ENCODE assay signal across 10 mouse cellular contexts in the genomic region with DNA sequence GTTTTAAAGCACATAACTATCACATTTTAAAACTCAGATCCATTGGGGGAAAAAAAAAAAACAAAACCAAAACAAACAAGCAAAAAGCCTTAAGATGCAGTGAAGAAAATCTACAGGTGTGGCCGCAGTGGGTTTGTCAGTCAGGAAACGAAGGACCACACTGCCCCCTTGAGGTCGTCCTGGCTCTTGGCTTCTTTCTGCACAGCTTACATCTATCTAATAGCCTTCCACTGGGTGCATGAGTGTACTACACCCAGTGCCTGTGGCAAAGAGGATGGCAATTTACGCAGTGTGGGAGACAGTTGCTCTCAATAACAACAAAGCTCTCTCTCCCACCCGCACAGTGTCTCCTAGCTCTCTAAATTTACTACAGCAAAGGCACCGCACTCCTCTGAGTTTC. TPM values are rescaled to one million over a fixed set of nuclear protein-coding genes. Genes with fewer than 3 reads are reported as not detected.
DNase-seq lines count a peak whose midpoint lies in the region; ATAC-seq and TF ChIP-seq lines count a peak whose summit lies in the region.
"Had no signal": no experiment of that assay in that cellular context is flagged by ENCODE, and none has a peak within 500 bp of the region (broad histone marks: within the 10 kb centered on the region; RNA-seq: fewer than 3 reads in every experiment).

No protein-coding gene starts in this region.

- WGBS in hindbrain, embryonic 13.5 days, result 67% methylated on average over 6 of the region's 6 CpGs
- 65% methylated on average over 6 of the region's 6 CpGs for WGBS in hindbrain, embryonic 12.5 days
- 66% methylated on average over 6 of the region's 6 CpGs for WGBS in embryonic facial prominence, embryonic 11.5 days
- 62% methylated on average over 6 of the region's 6 CpGs for WGBS in intestine, embryonic 14.5 days
- WGBS in midbrain, postnatal 0 days, result 65% methylated on average over 6 of the region's 6 CpGs

- peak; percentile 77 to 83 for DNase-seq in adrenal gland, postnatal 36 days
- DNase-seq in embryonic facial prominence, embryonic 11.5 days (ENCODE audit: low spot score), result peak; percentile 66
- peak; percentile 69 for DNase-seq in intestine, embryonic 14.5 days (ENCODE audit: low spot score)
- DNase-seq in left cerebral cortex, postnatal 25 days (ENCODE audit: low spot score in 2 of 2), result peak; percentile 57 to 77
- peak; percentile 69 for DNase-seq in midbrain, postnatal 0 days (ENCODE audit: low spot score)
- DNase-seq in spleen, postnatal 4 days (ENCODE audit: low spot score in 2 of 2), result peak; percentile 65 to 87

- H3K27ac ChIP-seq in hindbrain, embryonic 13.5 days, result no peak overlapping the region
- H3K27ac ChIP-seq in hindbrain, embryonic 12.5 days, result no peak overlapping the region
- H3K27ac ChIP-seq in embryonic facial prominence, embryonic 11.5 days (replicated peaks; ENCODE audit: low read depth, low read length), result no peak overlapping the region
- no peak overlapping the region for H3K27ac ChIP-seq in intestine, embryonic 14.5 days (ENCODE audit: low read depth)
- H3K27ac ChIP-seq in midbrain, postnatal 0 days (ENCODE audit: low read depth, low read length), result no peak overlapping the region
- H3K27ac ChIP-seq: embryonic facial prominence, embryonic 13.5 days; neural tube, embryonic 12.5 days had no signal

- H3K4me3 ChIP-seq in hindbrain, embryonic 13.5 days, result no peak overlapping the region
- no peak overlapping the region for H3K4me3 ChIP-seq in hindbrain, embryonic 12.5 days
- no peak overlapping the region for H3K4me3 ChIP-seq in embryonic facial prominence, embryonic 11.5 days (ENCODE audit: low read depth, low read length)
- no peak overlapping the region for H3K4me3 ChIP-seq in intestine, embryonic 14.5 days (ENCODE audit: low read depth, low read length)
- no peak overlapping the region for H3K4me3 ChIP-seq in midbrain, postnatal 0 days (ENCODE audit: low read depth, low read length)
- H3K4me3 ChIP-seq: embryonic facial prominence, embryonic 13.5 days; neural tube, embryonic 12.5 days had no signal

- intact Hi-C loops in left cerebral cortex, postnatal 25 days (cut with DNase I), result no loop called here

- H3K4me1 ChIP-seq in hindbrain, embryonic 13.5 days (replicated peaks), result no peaks in the 10 kb centered on the region
- no peaks in the 10 kb centered on the region for H3K4me1 ChIP-seq in hindbrain, embryonic 12.5 days
- H3K4me1 ChIP-seq in embryonic facial prominence, embryonic 11.5 days (ENCODE audit: control insufficient read depth, insufficient read depth, low read length), result no peaks in the 10 kb centered on the region
- no peaks in the 10 kb centered on the region for H3K4me1 ChIP-seq in intestine, embryonic 14.5 days (replicated peaks; ENCODE audit: control insufficient read depth, insufficient read depth, low read length)
- no peaks in the 10 kb centered on the region for H3K4me1 ChIP-seq in midbrain, postnatal 0 days (ENCODE audit: insufficient read depth, low read length)
- H3K4me1 ChIP-seq: embryonic facial prominence, embryonic 13.5 days; neural tube, embryonic 12.5 days had no signal

- H3K4me2 ChIP-seq in hindbrain, embryonic 13.5 days, result no peak overlapping the region
- no peak overlapping the region for H3K4me2 ChIP-seq in hindbrain, embryonic 12.5 days (replicated peaks)
- H3K4me2 ChIP-seq in embryonic facial prominence, embryonic 11.5 days (ENCODE audit: low read depth, low read length), result no peak overlapping the region
- no peak overlapping the region for H3K4me2 ChIP-seq in intestine, embryonic 14.5 days (ENCODE audit: low read length)
- no peak overlapping the region for H3K4me2 ChIP-seq in midbrain, postnatal 0 days (ENCODE audit: low read depth, low read length, poor library complexity, severe bottlenecking)
- H3K4me2 ChIP-seq: embryonic facial prominence, embryonic 13.5 days; neural tube, embryonic 12.5 days had no signal

- ATAC-seq in hindbrain, embryonic 13.5 days (ENCODE audit: low FRiP score), result peak; percentile 55; the same call in 1 of the 2 replicates
- ATAC-seq in hindbrain, embryonic 12.5 days (ENCODE audit: low FRiP score), result no peak
- 0 out of 2 replicates have a peak, but pooled peaks have one; percentile 56 for ATAC-seq in embryonic facial prominence, embryonic 11.5 days (replicated peaks; ENCODE audit: insufficient number of reproducible peaks, low FRiP score, low TSS enrichment, low read depth)
- no peak for ATAC-seq in intestine, embryonic 14.5 days (replicated peaks; ENCODE audit: low FRiP score, low TSS enrichment, low read depth)
- ATAC-seq in midbrain, postnatal 0 days (ENCODE audit: low FRiP score), result peak; percentile 32; the same call in 1 of the 2 replicates

- TF ChIP-seq CTCF in midbrain, postnatal 0 days (IDR thresholded peaks at IDR 0.05), result peak; percentile 65

- no peaks in the 10 kb centered on the region for H3K9me3 ChIP-seq in hindbrain, embryonic 13.5 days
- no peaks in the 10 kb centered on the region for H3K9me3 ChIP-seq in hindbrain, embryonic 12.5 days (replicated peaks)
- no peaks in the 10 kb centered on the region for H3K9me3 ChIP-seq in embryonic facial prominence, embryonic 11.5 days (replicated peaks; ENCODE audit: control insufficient read depth, low read length)
- no peaks in the 10 kb centered on the region for H3K9me3 ChIP-seq in intestine, embryonic 14.5 days (ENCODE audit: control insufficient read depth, low read length)
- no peaks in the 10 kb centered on the region for H3K9me3 ChIP-seq in midbrain, postnatal 0 days (ENCODE audit: low read length)
- H3K9me3 ChIP-seq: embryonic facial prominence, embryonic 13.5 days; neural tube, embryonic 12.5 days had no signal

- no peaks in the 10 kb centered on the region for H3K27me3 ChIP-seq in hindbrain, embryonic 13.5 days
- H3K27me3 ChIP-seq in hindbrain, embryonic 12.5 days, result no peaks in the 10 kb centered on the region
- H3K27me3 ChIP-seq in embryonic facial prominence, embryonic 11.5 days (ENCODE audit: control insufficient read depth, insufficient read depth, low read length), result no peaks in the 10 kb centered on the region
- no peaks in the 10 kb centered on the region for H3K27me3 ChIP-seq in intestine, embryonic 14.5 days (replicated peaks; ENCODE audit: control insufficient read depth, insufficient read depth, low read length)
- H3K27me3 ChIP-seq in midbrain, postnatal 0 days (ENCODE audit: insufficient read depth, low read length), result no peaks in the 10 kb centered on the region
- H3K27me3 ChIP-seq: embryonic facial prominence, embryonic 13.5 days; neural tube, embryonic 12.5 days had no signal

- peaks cover 26% of the 10 kb centered on the region for H3K36me3 ChIP-seq in hindbrain, embryonic 13.5 days
- H3K36me3 ChIP-seq in hindbrain, embryonic 12.5 days, result 0 out of 2 replicates have a peak, but pooled peaks cover 3% of the 10 kb centered on the region
- H3K36me3 ChIP-seq in embryonic facial prominence, embryonic 11.5 days (replicated peaks; ENCODE audit: control insufficient read depth, insufficient read depth, low read depth, low read length), result no peaks in the 10 kb centered on the region
- H3K36me3 ChIP-seq in intestine, embryonic 14.5 days (ENCODE audit: control insufficient read depth, insufficient read depth, low read length), result 0 out of 2 replicates have a peak, but pooled peaks cover 2% of the 10 kb centered on the region
- H3K36me3 ChIP-seq in midbrain, postnatal 0 days (ENCODE audit: insufficient read depth, low read length), result no peaks in the 10 kb centered on the region; the same call in 1 of the 2 replicates
- H3K36me3 ChIP-seq: neural tube, embryonic 12.5 days had no signal

- no peak overlapping the region for H3K9ac ChIP-seq in hindbrain, embryonic 13.5 days
- H3K9ac ChIP-seq in hindbrain, embryonic 12.5 days, result no peak overlapping the region
- H3K9ac ChIP-seq in embryonic facial prominence, embryonic 11.5 days (replicated peaks; ENCODE audit: low read length), result no peak overlapping the region
- H3K9ac ChIP-seq in intestine, embryonic 14.5 days (ENCODE audit: low read length), result no peak overlapping the region
- no peak overlapping the region for H3K9ac ChIP-seq in midbrain, postnatal 0 days (replicated peaks; ENCODE audit: low read length, poor library complexity, severe bottlenecking)
- H3K9ac ChIP-seq: embryonic facial prominence, embryonic 13.5 days; neural tube, embryonic 12.5 days had no signal

RNA-seq across cellular contexts. Expression of a gene that starts 19.8 kb away (rescaled TPM):
- polyA plus RNA-seq in hindbrain, embryonic 13.5 days (2015; fragmentation: Nextera tagmentation; extraction: Ambion mirVana), result 1.6 and 3.1 TPM in 2 replicates
- 1.4 and 1.8 TPM in 2 replicates for polyA plus RNA-seq in hindbrain, embryonic 12.5 days (2016; fragmentation: Nextera tagmentation; extraction: Ambion mirVana)
- total RNA-seq in adrenal gland, postnatal 36 days (2021), result 1 to 10 TPM; 4.6 to 5.6 TPM
- 3.0 and 3.9 TPM in 2 replicates for polyA plus RNA-seq in embryonic facial prominence, embryonic 11.5 days (2014; fragmentation: Nextera tagmentation; extraction: Ambion mirVana)
- polyA plus RNA-seq in intestine, embryonic 14.5 days (2014; fragmentation: Nextera tagmentation; extraction: Ambion mirVana), result 8.9 and 10.8 TPM in 2 replicates
- 1 to 10 TPM; 2.5 to 3.2 TPM for total RNA-seq in left cerebral cortex, postnatal 25 days (2021)
- total RNA-seq in midbrain, postnatal 0 days (2014; rRNA removed), result 2.6 and 3.2 TPM in 2 replicates
- 0.96 and 1.3 TPM in 2 replicates for polyA plus RNA-seq in midbrain, postnatal 0 days (2015; fragmentation: Nextera tagmentation; extraction: Ambion mirVana)

RNA-seq across cellular contexts. Expression of a gene that starts 36.6 kb away (rescaled TPM):
- polyA plus RNA-seq in hindbrain, embryonic 13.5 days (2015; fragmentation: Nextera tagmentation; extraction: Ambion mirVana), result 1.1 and 1.2 TPM in 2 replicates
- 0.77 and 1.1 TPM in 2 replicates for polyA plus RNA-seq in hindbrain, embryonic 12.5 days (2016; fragmentation: Nextera tagmentation; extraction: Ambion mirVana)
- 1 to 10 TPM in 1 of 2 experiments, under 1 TPM in 1; 0.83 to 1.5 TPM for total RNA-seq in adrenal gland, postnatal 36 days (2021)
- 1.2 and 1.3 TPM in 2 replicates for polyA plus RNA-seq in embryonic facial prominence, embryonic 11.5 days (2014; fragmentation: Nextera tagmentation; extraction: Ambion mirVana)
- 1.3 and 1.5 TPM in 2 replicates for polyA plus RNA-seq in intestine, embryonic 14.5 days (2014; fragmentation: Nextera tagmentation; extraction: Ambion mirVana)
- total RNA-seq in left cerebral cortex, postnatal 25 days (2021), result 1 to 10 TPM; 8.9 to 9.4 TPM
- total RNA-seq in midbrain, postnatal 0 days (2014; rRNA removed), result 2.0 and 2.7 TPM in 2 replicates
- 0.77 and 1.1 TPM in 2 replicates for polyA plus RNA-seq in midbrain, postnatal 0 days (2015; fragmentation: Nextera tagmentation; extraction: Ambion mirVana)

Comparison
In these comparisons a context has a peak if more than half of its experiments do, and no peak if none do; other contexts are left out.
1. ATAC-seq: peak in hindbrain, embryonic 13.5 days (single experiment), embryonic facial prominence, embryonic 11.5 days (single experiment) and midbrain, postnatal 0 days (single experiment); none in hindbrain, embryonic 12.5 days (single experiment) and intestine, embryonic 14.5 days (single experiment).
2. Peak in every context shown above with its lines, with median percentiles within 50 percentile points of each other: DNase-seq.